Mouse (Mus musculus) CH12.LX (cell line): ENCODE data around the gene Oscar.

Experiments
- CHD1 ChIP-seq: IDR thresholded peaks from 2 replicates; pipeline ENCODE4 v1.6.1; 2012; ENCODE audit warnings: low read depth, low read length, improper control_type of control experiment, inconsistent platforms
- CTCF ChIP-seq, 2 experiments: IDR thresholded peaks in 1 of 2; conservative IDR thresholded peaks in 1 of 2; 2 replicates each; pipeline ENCODE4 v1.5.1; 2011 to 2012; ENCODE audit warnings: low read depth in 2 of 2, low read length in 2 of 2, improper control_type of control experiment in 1 of 2, inconsistent platforms in 1 of 2, mild to moderate bottlenecking in 1 of 2, moderate library complexity in 1 of 2
- ELF1 ChIP-seq: IDR thresholded peaks from 2 replicates; pipeline ENCODE4 v1.6.1; 2014; ENCODE audit warnings: low read depth, mild to moderate bottlenecking, inconsistent platforms, low read length, improper control_type of control experiment
- EP300 ChIP-seq: IDR thresholded peaks from 2 replicates; pipeline ENCODE4 v1.6.1; 2011; ENCODE audit warnings: low read length, improper control_type of control experiment
- HCFC1 ChIP-seq: IDR thresholded peaks from 2 replicates; pipeline ENCODE4 v1.6.1; 2012; ENCODE audit warnings: low read depth, mild to moderate bottlenecking, inconsistent platforms, low read length, improper control_type of control experiment
- MXI1 ChIP-seq: IDR thresholded peaks from 2 replicates; pipeline ENCODE4 v1.6.1; 2011; ENCODE audit warnings: mild to moderate bottlenecking, low read depth, low read length, improper control_type of control experiment
- POLR2A ChIP-seq: IDR thresholded peaks from 2 replicates; pipeline ENCODE4 v1.6.1; 2011; ENCODE audit warnings: low read depth, mild to moderate bottlenecking, improper control_type of control experiment, low read length
- POLR2AphosphoS2 ChIP-seq: IDR thresholded peaks from 2 replicates; pipeline ENCODE4 v1.6.1; 2011; ENCODE audit warnings: low read depth, low read length, improper control_type of control experiment
- SIN3A ChIP-seq: IDR thresholded peaks from 2 replicates; pipeline ENCODE4 v1.6.1; 2012; ENCODE audit warnings: low read length, improper control_type of control experiment, inconsistent platforms
- SMC3 ChIP-seq: IDR thresholded peaks from 2 replicates; pipeline ENCODE4 v1.6.1; 2011; ENCODE audit warnings: low read depth, low read length, improper control_type of control experiment
- TCF12 ChIP-seq: IDR thresholded peaks from 2 replicates; pipeline ENCODE4 v1.6.1; 2014; ENCODE audit warnings: low read depth, mild to moderate bottlenecking, inconsistent platforms, low read length, improper control_type of control experiment
- USF1 ChIP-seq: IDR thresholded peaks from 2 replicates; pipeline ENCODE4 v1.6.1; 2014; ENCODE audit warnings: low read depth, mild to moderate bottlenecking, inconsistent platforms, low read length, improper control_type of control experiment
- USF2 ChIP-seq: conservative IDR thresholded peaks from 2 replicates; pipeline ENCODE4 v1.6.1; 2011; ENCODE audit warnings: low read depth, low read length, improper control_type of control experiment
- ZMIZ1 ChIP-seq: IDR thresholded peaks from 2 replicates; pipeline ENCODE4 v1.6.1; 2012; ENCODE audit warnings: low read depth, mild to moderate bottlenecking, inconsistent platforms, low read length, improper control_type of control experiment

DNA sequence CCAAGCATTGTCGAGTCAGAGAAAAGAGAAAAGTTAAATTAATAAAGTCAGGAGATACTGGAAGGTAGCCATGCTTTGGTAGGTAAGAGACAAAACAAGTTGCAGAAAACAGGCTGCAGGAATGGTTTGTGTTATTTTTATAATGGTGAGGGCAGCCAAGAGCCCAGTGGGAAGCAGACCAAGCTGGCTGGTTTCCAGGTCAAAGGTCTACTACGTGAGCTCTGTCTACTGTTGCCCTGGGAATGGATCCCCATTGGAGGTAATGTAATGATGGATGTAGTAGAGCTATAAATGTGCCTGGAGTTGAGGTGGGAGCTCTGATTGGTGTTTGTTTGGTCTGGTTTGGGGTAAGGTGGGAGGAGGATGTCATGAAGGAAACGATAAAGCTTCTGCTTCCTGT, 6.9 kb downstream of the Oscar start:
- TF ChIP-seq TCF12 (no peak), EP300 (no peak), MXI1 (no peak), POLR2AphosphoS2 (no peak), SIN3A (no peak), CTCF (conservative IDR thresholded peaks at IDR 0.05 in 1 of 2, IDR thresholded peaks at IDR 0.05 in 1 of 2; ENCODE audit: low read depth in 2 of 2, low read length in 2 of 2) (no peak), SMC3 (no peak), USF1 (no peak), POLR2A (no peak), USF2 (no peak), CHD1 (no peak), HCFC1 (no peak), ELF1 (no peak), ZMIZ1 (no peak)
